Mouse (Mus musculus): ENCODE data around the gene Ppip5k1. TPM values are rescaled to one million over a fixed set of nuclear protein-coding genes. Genes with fewer than 3 reads are reported as not detected.

The Ppip5k1 gene
- total RNA-seq, 1 experiment from 2014 or later: 51.8 TPM

Other genes with a start within 250 kb of the Ppip5k1 start
- gene Tgm7, start 245.6 kb downstream of the Ppip5k1 start, total RNA-seq (2021): not detected in 2 replicates
- gene Adal, start 215.0 kb downstream of the Ppip5k1 start, total RNA-seq (2021): 17.1 and 20.1 TPM in 2 replicates
- gene Lcmt2, start 214.7 kb downstream of the Ppip5k1 start, total RNA-seq (2021): 10.1 and 11.5 TPM in 2 replicates
- 31.3 and 34.7 TPM in 2 replicates for gene Tubgcp4, start 184.7 kb downstream of the Ppip5k1 start, total RNA-seq (2021)
- gene Zscan29, start 184.3 kb downstream of the Ppip5k1 start, total RNA-seq (2021): 15.7 and 17.5 TPM in 2 replicates
- gene Trp53bp1, start 84.0 kb downstream of the Ppip5k1 start, total RNA-seq (2021): 58.6 and 59.9 TPM in 2 replicates
- 5.1 and 12.0 TPM in 2 replicates for gene Map1a, start 65.8 kb downstream of the Ppip5k1 start, total RNA-seq (2021)
- 5.3 and 8.2 TPM in 2 replicates for gene Ckmt1, start 2.3 kb upstream of the Ppip5k1 start, total RNA-seq (2021)
- gene Strc, start 31.8 kb upstream of the Ppip5k1 start, total RNA-seq (2021): not detected in 2 replicates
- gene Pdia3, start 58.4 kb upstream of the Ppip5k1 start, total RNA-seq (2021): 306 and 320 TPM in 2 replicates
- gene Catsper2, start 58.4 kb upstream of the Ppip5k1 start, total RNA-seq (2021): 3.5 and 3.6 TPM in 2 replicates
- 0.26 and 0.94 TPM in 2 replicates for gene Ell3, start 88.9 kb upstream of the Ppip5k1 start, total RNA-seq (2021)
- gene Serf2, start 93.8 kb upstream of the Ppip5k1 start, total RNA-seq (2021): 386 and 388 TPM in 2 replicates
- gene Hypk, start 97.9 kb upstream of the Ppip5k1 start, total RNA-seq (2021): 41.8 and 48.5 TPM in 2 replicates
- 0.53 TPM in 1 of 2 replicates, not detected in the other for gene Serinc4, start 101.4 kb upstream of the Ppip5k1 start, total RNA-seq (2021)
- gene Mfap1b, start 118.7 kb upstream of the Ppip5k1 start, total RNA-seq (2021): 32.0 and 32.1 TPM in 2 replicates
- gene Mfap1a, start 151.3 kb upstream of the Ppip5k1 start, total RNA-seq (2021): 28.2 and 29.6 TPM in 2 replicates
- 7.4 and 7.6 TPM in 2 replicates for gene Wdr76, start 151.3 kb upstream of the Ppip5k1 start, total RNA-seq (2021)

Data from adrenal gland, postnatal 14 days (tissue).